Mouse (Mus musculus): ENCODE measurements around the gene Ovch2. TPM values are rescaled to one million over a fixed set of nuclear protein-coding genes. Genes with fewer than 3 reads are reported as not detected.

Gene Ovch2
- polyA plus RNA-seq, 1 experiment, result not detected

GRCm38 (mm10) chr7:107802138-107802537 is 1.1 kb upstream of the Ovch2 start:
- Histone ChIP-seq H3K36me3 (ENCODE audit: control insufficient read depth, insufficient read depth) (no peaks in the 10 kb centered on the region), H3ac (ENCODE audit: control insufficient read depth, insufficient read length) (no peak overlapping the region), H3K4me2 (ENCODE audit: low read depth) (no peak overlapping the region), H3K79me2 (ENCODE audit: control insufficient read depth, insufficient read depth) (no peaks in the 10 kb centered on the region), H3K4me3 (no peak overlapping the region), H3K27me3 (ENCODE audit: control insufficient read depth, insufficient read depth, insufficient read length) (no peaks in the 10 kb centered on the region)
- TF ChIP-seq E2F4 (IDR thresholded peaks at IDR 0.05; ENCODE audit: insufficient read depth) (no peak), MYOD1 (IDR thresholded peaks at IDR 0.05; ENCODE audit: control insufficient read depth in 1 of 3, insufficient read length in 2 of 3, low read depth in 2 of 3) (no peak), MYOG (IDR thresholded peaks at IDR 0.05; ENCODE audit: control insufficient read depth in 1 of 3, insufficient read depth in 1 of 3, insufficient read length in 2 of 3, low read depth in 2 of 3) (no peak), MAX (IDR thresholded peaks at IDR 0.05; ENCODE audit: low read depth) (no peak)

GRCm38 (mm10) chr7:107796500-107796899 is 4.5 kb downstream of the Ovch2 start:
- TF ChIP-seq TCF12 (IDR thresholded peaks at IDR 0.05; ENCODE audit: insufficient read depth, poor library complexity, severe bottlenecking), result no peak
- no peak for TF ChIP-seq MAX (IDR thresholded peaks at IDR 0.05; ENCODE audit: low read depth)
- TF ChIP-seq POLR2A (IDR thresholded peaks at IDR 0.05; ENCODE audit: insufficient read length, low read depth), result no peak
- TF ChIP-seq TCF3 (IDR thresholded peaks at IDR 0.05; ENCODE audit: insufficient read length, low read depth), result no peak
- no peak for TF ChIP-seq REST (IDR thresholded peaks at IDR 0.05; ENCODE audit: insufficient read depth, insufficient read length)
- no peak for TF ChIP-seq MYOD1 (IDR thresholded peaks at IDR 0.05; ENCODE audit: control insufficient read depth in 1 of 3, insufficient read length in 2 of 3, low read depth in 2 of 3)
- TF ChIP-seq E2F4 (IDR thresholded peaks at IDR 0.05; ENCODE audit: insufficient read depth), result no peak
- no peak for TF ChIP-seq MYOG (IDR thresholded peaks at IDR 0.05; ENCODE audit: control insufficient read depth in 1 of 3, insufficient read depth in 1 of 3, insufficient read length in 2 of 3, low read depth in 2 of 3)
- TF ChIP-seq CEBPB (IDR thresholded peaks at IDR 0.05; ENCODE audit: insufficient read depth, poor library complexity, severe bottlenecking), result no peak
- TF ChIP-seq SRF (IDR thresholded peaks at IDR 0.05; ENCODE audit: control insufficient read depth, insufficient read length, low read depth), result no peak
- TF ChIP-seq POLR2AphosphoS2 (IDR thresholded peaks at IDR 0.05; ENCODE audit: insufficient read length, low read depth), result no peak
- TF ChIP-seq USF1 (IDR thresholded peaks at IDR 0.05; ENCODE audit: low read depth), result no peak
- no peak overlapping the region for H3K4me2 ChIP-seq (ENCODE audit: low read depth)

GRCm38 (mm10) chr7:107787977-107788620 is 12.9 kb downstream of the Ovch2 start:
- TF ChIP-seq POLR2A (IDR thresholded peaks at IDR 0.05; ENCODE audit: insufficient read length, low read depth) (no peak), MYOD1 (IDR thresholded peaks at IDR 0.05; ENCODE audit: control insufficient read depth in 1 of 3, insufficient read length in 2 of 3, low read depth in 2 of 3) (no peak), TCF3 (IDR thresholded peaks at IDR 0.05; ENCODE audit: insufficient read length, low read depth) (no peak), USF1 (IDR thresholded peaks at IDR 0.05; ENCODE audit: low read depth) (no peak), MYOG (IDR thresholded peaks at IDR 0.05; ENCODE audit: control insufficient read depth in 1 of 3, insufficient read depth in 1 of 3, insufficient read length in 2 of 3, low read depth in 2 of 3) (no peak), SRF (IDR thresholded peaks at IDR 0.05; ENCODE audit: control insufficient read depth, insufficient read length, low read depth) (no peak), MAX (IDR thresholded peaks at IDR 0.05; ENCODE audit: low read depth) (no peak), E2F4 (IDR thresholded peaks at IDR 0.05; ENCODE audit: insufficient read depth) (no peak), TCF12 (IDR thresholded peaks at IDR 0.05; ENCODE audit: insufficient read depth, poor library complexity, severe bottlenecking) (no peak), CEBPB (IDR thresholded peaks at IDR 0.05; ENCODE audit: insufficient read depth, poor library complexity, severe bottlenecking) (no peak), POLR2AphosphoS2 (IDR thresholded peaks at IDR 0.05; ENCODE audit: insufficient read length, low read depth) (no peak), REST (IDR thresholded peaks at IDR 0.05; ENCODE audit: insufficient read depth, insufficient read length) (no peak)
- H3ac ChIP-seq (ENCODE audit: control insufficient read depth, insufficient read length), result no peak overlapping the region
- H3K4me2 ChIP-seq (ENCODE audit: low read depth), result no peak overlapping the region
- no peak overlapping the region for H3K4me3 ChIP-seq
- H3K36me3 ChIP-seq (ENCODE audit: control insufficient read depth, insufficient read depth), result no peaks in the 10 kb centered on the region
- no peaks in the 10 kb centered on the region for H3K27me3 ChIP-seq (ENCODE audit: control insufficient read depth, insufficient read depth, insufficient read length)
- no peaks in the 10 kb centered on the region for H3K79me2 ChIP-seq (ENCODE audit: control insufficient read depth, insufficient read depth)

More at GRCm38 (mm10) chr7:107796500-107796899, 4.5 kb downstream of the Ovch2 start:
- Histone ChIP-seq H3K36me3 (ENCODE audit: control insufficient read depth, insufficient read depth) (no peaks in the 10 kb centered on the region), H3ac (ENCODE audit: control insufficient read depth, insufficient read length) (no peak overlapping the region), H3K27me3 (ENCODE audit: control insufficient read depth, insufficient read depth, insufficient read length) (no peaks in the 10 kb centered on the region), H3K79me2 (ENCODE audit: control insufficient read depth, insufficient read depth) (no peaks in the 10 kb centered on the region), H3K4me3 (no peak overlapping the region)

- no peak overlapping the region for H3K4me3 ChIP-seq
- no peaks in the 10 kb centered on the region for H3K27me3 ChIP-seq (ENCODE audit: control insufficient read depth, insufficient read depth, insufficient read length)
- H3K4me2 ChIP-seq (ENCODE audit: low read depth), result no peak overlapping the region
- H3K79me2 ChIP-seq (ENCODE audit: control insufficient read depth, insufficient read depth), result no peaks in the 10 kb centered on the region
- no peaks in the 10 kb centered on the region for H3K36me3 ChIP-seq (ENCODE audit: control insufficient read depth, insufficient read depth)
- TF ChIP-seq MYOG (IDR thresholded peaks at IDR 0.05; ENCODE audit: control insufficient read depth in 1 of 3, insufficient read depth in 1 of 3, insufficient read length in 2 of 3, low read depth in 2 of 3), result no peak
- TF ChIP-seq MAX (IDR thresholded peaks at IDR 0.05; ENCODE audit: low read depth), result no peak
- TF ChIP-seq MYOD1 (IDR thresholded peaks at IDR 0.05; ENCODE audit: control insufficient read depth in 1 of 3, insufficient read length in 2 of 3, low read depth in 2 of 3), result no peak
- no peak for TF ChIP-seq TCF12 (IDR thresholded peaks at IDR 0.05; ENCODE audit: insufficient read depth, poor library complexity, severe bottlenecking)
- TF ChIP-seq CEBPB (IDR thresholded peaks at IDR 0.05; ENCODE audit: insufficient read depth, poor library complexity, severe bottlenecking), result no peak
- no peak for TF ChIP-seq USF1 (IDR thresholded peaks at IDR 0.05; ENCODE audit: low read depth)
- no peak for TF ChIP-seq E2F4 (IDR thresholded peaks at IDR 0.05; ENCODE audit: insufficient read depth)
- TF ChIP-seq SRF (IDR thresholded peaks at IDR 0.05; ENCODE audit: control insufficient read depth, insufficient read length, low read depth), result no peak
- no peak for TF ChIP-seq REST (IDR thresholded peaks at IDR 0.05; ENCODE audit: insufficient read depth, insufficient read length)
- TF ChIP-seq TCF3 (IDR thresholded peaks at IDR 0.05; ENCODE audit: insufficient read length, low read depth), result no peak
- no peak for TF ChIP-seq POLR2A (IDR thresholded peaks at IDR 0.05; ENCODE audit: insufficient read length, low read depth)
- no peak for TF ChIP-seq POLR2AphosphoS2 (IDR thresholded peaks at IDR 0.05; ENCODE audit: insufficient read length, low read depth)
- H3ac ChIP-seq (ENCODE audit: control insufficient read depth, insufficient read length), result no peak overlapping the region
Observed at GRCm38 (mm10) chr7:107779611-107780010, 21.4 kb downstream of the Ovch2 start.

All from myocyte (in vitro differentiated cells).